Mouse (Mus musculus): Measurements from ENCODE around the gene Os9. TPM values are rescaled to one million over a fixed set of nuclear protein-coding genes. Genes with fewer than 3 reads are reported as not detected.

The Os9 gene
- total RNA-seq, 2 experiments from 2014 or later = 64.5 to 154 TPM

DNA sequence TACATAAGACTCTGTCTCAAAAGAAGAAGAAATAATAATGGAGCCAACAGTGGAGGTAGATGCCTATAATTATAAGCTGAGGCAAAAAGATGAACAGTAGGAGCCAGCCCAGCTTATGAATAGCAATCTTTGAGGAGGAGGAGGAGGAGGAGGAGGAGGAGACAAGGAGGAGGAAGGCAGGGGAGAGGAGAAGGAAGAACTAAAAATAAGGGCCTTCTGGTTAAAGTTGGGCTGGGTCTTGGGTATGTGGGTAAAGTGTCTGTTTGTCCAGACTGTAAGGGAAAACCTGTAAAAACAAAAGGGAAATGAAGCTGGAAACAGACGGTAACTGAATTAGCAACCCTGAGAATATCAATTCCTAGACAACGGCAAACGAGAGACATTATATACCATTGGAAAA, 1.1 kb upstream of the Os9 start:
- ATAC-seq (replicated peaks; ENCODE audit: low FRiP score, low TSS enrichment, poor library complexity, severe bottlenecking) = no peak

DNA sequence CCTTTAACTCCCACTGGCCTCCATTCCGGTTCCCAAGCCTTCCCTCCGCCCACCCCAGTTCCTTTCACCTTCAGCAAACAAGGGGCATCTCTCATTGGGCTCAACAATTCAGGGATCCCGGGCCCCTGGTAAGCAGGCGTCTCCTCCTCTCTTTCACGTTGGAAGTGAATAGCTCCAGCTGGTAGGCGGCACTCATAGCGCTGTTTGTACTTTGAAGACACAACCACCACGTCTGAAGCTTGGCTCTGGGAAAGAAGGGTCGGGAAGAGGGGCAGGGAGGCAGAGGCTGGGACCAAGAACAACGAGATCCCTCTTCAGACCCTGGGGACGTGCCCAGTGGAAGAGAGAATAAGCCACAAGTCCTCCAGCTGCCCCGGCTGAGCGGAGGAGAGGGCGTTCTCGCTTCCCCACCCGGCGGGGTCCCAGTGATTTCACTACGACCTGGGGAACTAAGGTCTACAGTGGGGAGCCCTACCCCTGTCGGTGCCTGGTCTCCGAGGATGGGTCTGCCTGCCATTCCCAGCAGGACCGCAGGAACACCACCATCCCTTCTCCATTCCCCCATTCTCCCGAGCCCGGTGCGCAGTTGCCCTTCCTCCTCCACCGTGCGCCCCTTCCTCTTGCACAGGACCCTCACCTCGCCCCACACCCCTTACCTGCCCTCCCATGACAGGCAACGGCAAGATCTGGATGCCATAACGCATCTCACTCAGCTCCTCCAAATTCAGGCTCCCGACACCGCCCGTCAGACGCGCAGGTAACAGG, 448 bp downstream of the Os9 start:
- ATAC-seq (replicated peaks; ENCODE audit: low FRiP score, low TSS enrichment, poor library complexity, severe bottlenecking) = no peak

DNA sequence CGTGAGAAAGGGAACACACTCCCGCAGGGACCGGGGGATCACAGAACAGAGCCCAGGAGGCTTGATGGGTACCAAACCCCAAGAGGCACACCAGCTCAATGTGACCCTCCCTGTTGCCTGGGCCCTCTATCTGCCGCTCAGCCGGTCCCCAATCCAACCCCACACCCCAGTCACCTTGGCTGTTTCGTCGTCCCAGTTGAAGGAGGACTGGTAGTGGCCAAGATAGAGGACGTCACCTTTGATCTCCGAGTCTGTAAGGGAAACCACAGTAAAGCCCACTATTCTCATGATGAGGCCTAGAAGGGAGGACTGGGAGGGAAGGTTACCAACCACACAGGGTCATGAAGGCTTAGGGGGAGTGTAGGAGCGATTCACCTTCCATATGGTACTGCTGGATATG, 1.7 kb downstream of the Os9 start:
- ATAC-seq (replicated peaks; ENCODE audit: low FRiP score, low TSS enrichment, poor library complexity, severe bottlenecking) = no peak

DNA sequence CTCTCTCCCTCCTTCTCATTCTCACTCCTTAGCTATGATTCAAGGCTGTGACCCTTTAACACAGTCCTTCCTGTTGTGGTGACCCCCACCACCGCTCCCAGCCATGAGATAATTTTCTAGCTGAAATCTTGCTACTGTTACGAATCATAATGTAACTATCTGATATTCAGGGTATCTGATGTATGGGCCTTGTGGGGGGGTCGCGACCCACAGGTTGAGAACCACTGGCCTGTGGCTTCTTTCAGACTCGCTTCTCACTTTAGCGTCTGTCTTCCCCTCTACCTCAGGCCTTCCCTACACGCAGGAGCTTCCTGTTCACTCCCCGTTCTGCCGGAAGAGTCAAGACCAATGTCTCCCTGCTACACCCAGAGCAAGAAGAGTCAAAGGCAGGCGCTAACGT, 2.5 kb downstream of the Os9 start:
- no peak for ATAC-seq (replicated peaks; ENCODE audit: low FRiP score, low TSS enrichment, poor library complexity, severe bottlenecking)

DNA sequence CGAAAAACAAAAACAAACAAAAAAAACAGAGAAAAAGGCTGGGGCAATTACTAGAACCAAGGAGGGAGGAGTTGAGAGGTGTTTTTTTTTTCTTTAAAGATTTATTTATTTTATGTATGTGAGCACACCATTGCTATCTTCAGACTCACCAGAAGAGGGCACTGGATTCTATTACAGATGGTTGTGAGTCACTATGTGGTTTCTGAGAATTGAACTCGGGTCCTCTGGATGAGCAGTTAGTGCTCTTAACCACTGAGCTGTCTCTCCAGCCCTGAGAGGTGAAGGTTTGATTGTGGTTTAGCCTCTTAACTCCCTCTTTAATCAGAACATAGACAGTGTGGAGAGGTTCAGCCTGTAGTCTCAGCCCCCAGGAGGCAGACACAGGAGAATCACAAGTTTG, 5.9 kb downstream of the Os9 start:
- ATAC-seq (replicated peaks; ENCODE audit: low FRiP score, low TSS enrichment, poor library complexity, severe bottlenecking) = no peak

DNA sequence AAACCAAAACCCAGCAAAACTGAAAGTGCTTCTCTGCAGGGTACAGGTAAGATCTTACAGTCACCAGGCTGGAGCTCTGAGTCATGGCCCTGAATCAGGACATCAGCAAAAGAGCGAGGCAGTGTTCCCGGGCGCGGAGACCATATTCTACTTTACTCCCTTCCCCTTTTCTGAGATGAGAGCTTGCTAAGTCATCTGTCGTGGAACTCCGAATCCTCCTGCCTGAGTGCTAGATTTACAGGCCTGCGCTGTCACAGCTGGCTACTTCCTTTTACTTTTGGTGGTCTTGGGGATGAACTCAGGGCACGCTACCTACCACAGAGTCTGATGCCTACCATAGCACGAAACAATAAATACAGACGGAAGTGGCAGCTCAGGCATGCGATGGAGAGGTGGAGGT, 6.5 kb downstream of the Os9 start:
- ATAC-seq (replicated peaks; ENCODE audit: low FRiP score, low TSS enrichment, poor library complexity, severe bottlenecking) = no peak

DNA sequence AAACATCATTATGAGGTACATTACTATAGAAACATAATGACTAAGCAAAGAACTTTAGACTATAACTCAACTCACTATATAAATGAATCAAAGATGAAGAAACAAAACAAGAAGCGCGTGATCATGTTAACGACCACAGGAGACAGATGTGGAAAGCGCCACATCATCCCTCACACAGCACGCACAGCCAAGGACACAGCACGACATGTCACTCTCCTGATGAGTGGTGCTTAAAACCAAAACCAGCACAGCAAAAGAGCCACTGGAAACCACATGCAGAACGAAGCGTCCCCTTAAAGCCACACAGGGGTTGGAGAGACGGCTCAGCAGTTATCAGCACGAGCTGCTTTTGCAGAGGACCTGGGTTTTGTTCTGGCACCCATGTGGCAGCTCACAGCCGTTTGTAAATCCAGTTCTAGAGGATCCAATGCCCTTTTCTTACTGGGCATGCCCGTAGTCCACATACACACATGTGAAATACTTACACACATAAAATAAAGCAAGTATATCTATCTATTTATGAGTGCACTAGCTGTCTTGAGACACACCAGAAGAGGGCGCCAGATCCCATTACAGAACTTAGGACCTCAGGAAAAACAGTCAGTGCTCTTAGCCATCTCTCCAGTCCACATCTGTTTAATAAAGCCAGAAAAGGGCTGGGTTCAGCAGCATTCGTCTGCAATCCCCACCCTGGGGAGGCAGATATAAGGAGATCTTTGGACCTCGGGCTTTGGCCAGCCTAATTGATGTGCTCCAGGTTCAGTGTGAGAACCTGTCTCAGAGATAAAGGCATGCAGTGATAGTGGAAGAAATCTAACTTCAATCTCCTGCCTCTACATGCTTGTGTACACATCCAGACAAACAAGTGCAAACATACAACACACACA, 9.7 kb downstream of the Os9 start:
- peak; percentile 38; the same call in 1 of the 2 replicates for ATAC-seq (replicated peaks; ENCODE audit: low FRiP score, low TSS enrichment, poor library complexity, severe bottlenecking)

DNA sequence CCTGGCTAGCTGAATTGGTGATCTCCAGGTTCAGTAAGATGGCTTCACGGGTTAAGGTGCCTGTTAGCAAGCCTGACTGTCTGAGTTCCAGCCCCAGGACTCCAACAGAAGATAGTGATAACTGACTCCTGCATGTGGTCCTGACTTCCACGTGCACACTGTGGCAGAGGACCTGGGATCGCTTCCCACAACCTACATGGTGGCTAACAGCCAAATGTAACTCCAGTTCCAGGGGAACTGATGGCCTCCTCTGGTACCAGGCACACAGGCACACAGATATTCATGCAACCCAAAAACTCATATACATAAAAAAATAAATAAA, 12.7 kb downstream of the Os9 start:
- peak; percentile 53 for ATAC-seq (replicated peaks; ENCODE audit: low FRiP score, low TSS enrichment, poor library complexity, severe bottlenecking)

DNA sequence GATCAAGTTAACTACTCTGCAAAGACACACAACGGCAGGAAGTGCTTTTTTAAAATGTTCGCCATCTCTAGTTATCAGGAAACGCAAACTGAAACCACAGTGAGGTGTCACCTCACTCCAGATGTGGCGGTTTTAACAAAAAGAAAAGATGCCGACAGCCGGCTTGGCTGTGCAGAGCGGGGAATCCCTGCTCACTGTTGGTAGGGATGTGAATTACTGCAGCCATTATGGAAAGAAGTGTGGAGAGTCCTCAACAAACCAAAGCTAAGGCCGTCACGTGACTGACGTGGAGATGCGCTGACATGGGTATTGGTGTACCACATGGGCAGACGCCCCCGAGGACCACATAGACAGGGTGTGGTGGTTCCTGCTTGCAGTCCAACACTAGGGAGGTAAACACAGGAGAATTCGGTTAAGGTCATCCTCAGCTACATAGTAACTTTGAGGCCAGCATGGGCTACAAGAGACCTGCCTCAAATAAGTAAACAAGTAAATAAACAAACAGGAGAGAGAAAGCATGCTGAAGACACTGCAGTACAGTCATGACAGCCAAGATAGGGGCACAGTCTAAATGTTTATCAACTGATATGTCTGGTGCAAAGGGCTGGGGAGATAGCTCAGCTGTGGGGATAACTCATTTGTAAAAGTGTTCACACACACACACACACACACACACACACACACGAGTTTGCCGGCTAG, 13.2 kb downstream of the Os9 start:
- ATAC-seq (replicated peaks; ENCODE audit: low FRiP score, low TSS enrichment, poor library complexity, severe bottlenecking) = peak; percentile 69

DNA sequence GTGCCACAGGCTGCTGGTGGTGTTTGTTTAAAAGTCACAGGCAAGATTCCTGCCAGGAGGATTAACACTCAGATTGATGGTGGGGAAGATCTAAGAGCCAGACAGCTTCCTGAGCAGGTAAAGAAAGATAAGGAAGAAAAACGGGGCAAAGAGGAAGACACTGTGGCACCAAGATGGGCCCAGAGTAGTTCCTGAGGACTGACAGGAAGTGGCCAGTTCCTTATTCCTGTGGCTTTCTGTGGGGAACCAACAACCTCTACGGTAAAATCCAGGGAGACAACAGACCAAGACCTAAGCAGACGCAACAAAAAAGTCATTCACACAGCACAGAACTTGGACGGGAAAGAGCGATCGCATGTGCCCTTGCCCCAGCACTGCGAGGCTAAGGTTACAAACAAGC, 17.3 kb downstream of the Os9 start:
- no peak for ATAC-seq (replicated peaks; ENCODE audit: low FRiP score, low TSS enrichment, poor library complexity, severe bottlenecking)

DNA sequence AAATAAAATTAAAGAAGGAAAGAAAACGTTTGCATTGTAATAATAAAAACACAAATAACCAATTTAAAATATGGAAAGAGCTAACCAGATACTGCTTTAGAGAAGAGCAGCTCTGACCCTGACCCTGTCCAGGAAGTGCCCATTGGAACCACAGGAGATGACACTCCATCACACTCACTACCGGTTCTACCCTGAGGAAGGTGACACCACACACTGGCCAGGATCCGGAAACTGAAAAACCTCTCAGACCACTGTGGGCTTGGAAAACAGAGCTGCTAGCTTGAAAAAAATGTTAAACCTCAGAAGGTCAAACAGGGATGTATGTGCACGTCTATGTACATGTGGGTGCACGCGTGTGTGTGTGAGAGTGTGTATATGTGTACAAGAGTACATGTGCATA, 19.8 kb downstream of the Os9 start:
- no peak for ATAC-seq (replicated peaks; ENCODE audit: low FRiP score, low TSS enrichment, poor library complexity, severe bottlenecking)

DNA sequence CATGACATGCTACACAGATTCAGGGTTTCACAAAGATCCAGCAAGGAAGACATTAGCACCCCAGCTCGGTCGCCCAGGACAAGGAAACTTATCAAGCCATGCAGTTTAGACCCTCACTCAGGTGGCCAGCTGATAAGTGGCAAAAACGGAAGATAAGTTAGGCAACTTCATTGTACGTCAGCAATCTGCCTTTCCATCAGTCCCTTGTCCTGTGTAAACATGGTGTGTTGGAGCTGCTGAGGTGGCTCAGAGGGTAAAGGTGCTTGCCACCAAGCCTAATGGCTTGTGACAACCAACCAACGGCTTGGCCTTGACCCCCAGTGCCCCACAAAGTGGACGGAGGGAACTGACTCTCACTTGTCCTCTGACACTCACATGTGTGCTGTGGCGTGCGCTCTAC, 20.5 kb downstream of the Os9 start:
- peak; percentile 58 for ATAC-seq (replicated peaks; ENCODE audit: low FRiP score, low TSS enrichment, poor library complexity, severe bottlenecking)

DNA sequence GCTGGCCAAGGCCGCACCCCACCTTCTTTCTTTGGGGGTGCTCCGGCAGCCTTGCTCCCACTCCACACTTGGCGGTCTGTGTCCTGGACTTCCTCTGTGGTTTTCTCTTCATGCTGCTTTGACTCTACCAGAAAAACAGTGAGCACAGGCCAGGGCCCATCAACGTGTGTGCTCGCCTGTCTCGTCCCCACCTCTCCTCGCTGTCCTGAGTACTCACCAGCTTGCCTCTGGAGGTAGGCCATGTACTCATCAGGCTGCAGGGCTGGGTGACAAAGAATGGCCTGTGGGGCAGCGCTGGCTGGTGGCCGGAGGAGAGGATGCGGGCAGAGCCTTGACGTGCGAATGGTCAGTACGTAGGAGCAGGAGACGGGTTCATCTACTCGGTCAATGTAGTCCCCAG, 21.1 kb downstream of the Os9 start:
- 0 out of 2 replicates have a peak, but pooled peaks have one; percentile 20 for ATAC-seq (replicated peaks; ENCODE audit: low FRiP score, low TSS enrichment, poor library complexity, severe bottlenecking)

DNA sequence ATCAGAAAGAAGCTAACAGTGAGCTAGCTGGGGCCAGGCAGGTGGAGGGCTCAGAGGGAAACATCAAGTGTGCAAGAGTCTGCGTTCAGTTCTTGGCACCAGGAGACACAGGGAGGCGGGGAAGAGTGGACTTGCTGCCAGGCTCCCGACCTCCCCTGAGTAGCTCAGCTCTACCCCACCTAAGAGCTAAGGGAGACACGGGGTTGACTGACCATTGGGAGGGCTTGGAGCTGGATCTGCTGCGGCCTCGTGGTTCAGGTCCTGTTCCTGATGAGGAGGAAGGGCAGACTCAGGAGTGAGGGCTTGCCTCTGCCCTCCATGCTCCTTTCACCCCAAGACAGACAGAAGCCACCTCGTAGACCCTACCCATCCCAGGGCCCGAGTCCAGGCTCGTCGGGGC, 21.7 kb downstream of the Os9 start:
- no peak for ATAC-seq (replicated peaks; ENCODE audit: low FRiP score, low TSS enrichment, poor library complexity, severe bottlenecking)

DNA sequence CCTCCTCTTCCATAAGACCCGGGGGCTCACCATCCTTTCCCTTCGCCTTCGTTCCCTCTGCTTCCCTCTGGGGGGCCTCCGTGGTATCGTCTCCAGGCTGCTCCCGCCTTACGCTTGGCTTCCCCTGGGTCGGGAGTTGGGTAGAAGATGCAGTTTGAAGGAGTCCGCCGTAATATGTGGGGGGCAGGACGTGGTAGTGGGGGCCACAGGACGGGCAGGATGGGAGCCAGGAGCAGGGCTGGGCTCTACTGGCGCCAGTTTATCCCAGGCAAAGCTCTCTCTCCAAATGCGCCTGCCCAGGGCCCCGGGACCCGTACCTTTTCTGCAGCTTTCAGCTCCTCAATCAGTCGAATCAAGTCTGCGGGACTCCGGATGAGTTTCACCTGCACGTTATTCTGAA, 22.4 kb downstream of the Os9 start:
- no peak for ATAC-seq (replicated peaks; ENCODE audit: low FRiP score, low TSS enrichment, poor library complexity, severe bottlenecking)

DNA sequence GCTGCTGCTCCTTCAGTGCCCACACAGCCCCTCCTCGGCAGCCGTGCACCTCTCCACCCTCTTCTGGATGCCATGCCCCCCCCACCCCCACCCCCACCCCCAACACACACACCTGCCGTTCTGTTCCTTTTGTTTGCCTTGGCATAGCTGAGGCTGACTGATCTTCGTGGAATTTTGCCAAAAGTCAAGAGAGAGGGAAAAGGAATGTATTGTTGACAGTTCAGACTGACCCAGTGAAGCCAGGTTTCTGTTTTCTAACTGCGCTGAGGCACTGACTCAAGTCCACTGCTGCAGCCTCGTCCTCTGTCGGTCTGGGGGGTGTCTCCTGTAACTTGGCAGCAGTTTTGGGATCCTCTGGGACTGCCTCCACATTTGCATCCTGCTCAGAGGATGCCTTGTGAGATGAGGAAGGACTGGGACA, 26.5 kb downstream of the Os9 start:
- no peak for ATAC-seq (replicated peaks; ENCODE audit: low FRiP score, low TSS enrichment, poor library complexity, severe bottlenecking)

DNA sequence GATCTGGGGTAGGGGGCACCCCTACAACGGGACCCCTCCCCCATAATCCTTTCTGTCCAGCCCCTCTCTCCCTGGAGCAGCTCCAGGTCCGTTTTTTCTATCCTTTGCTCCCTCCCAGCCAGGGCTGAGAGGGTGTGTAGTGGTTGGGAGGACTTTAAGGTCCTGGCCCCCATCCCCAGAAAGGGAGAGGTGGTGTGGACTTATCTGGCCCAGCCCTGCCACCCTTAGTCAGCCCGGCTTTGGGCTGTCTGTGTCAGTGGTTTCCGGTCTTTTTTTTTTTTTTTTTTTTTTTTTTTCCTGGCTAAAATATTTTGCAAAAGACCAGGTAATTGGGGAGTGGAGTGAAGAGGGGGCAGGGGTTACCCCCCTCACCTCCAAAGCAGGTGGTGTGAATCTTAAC, 28.2 kb downstream of the Os9 start:
- ATAC-seq (replicated peaks; ENCODE audit: low FRiP score, low TSS enrichment, poor library complexity, severe bottlenecking) = no peak

DNA sequence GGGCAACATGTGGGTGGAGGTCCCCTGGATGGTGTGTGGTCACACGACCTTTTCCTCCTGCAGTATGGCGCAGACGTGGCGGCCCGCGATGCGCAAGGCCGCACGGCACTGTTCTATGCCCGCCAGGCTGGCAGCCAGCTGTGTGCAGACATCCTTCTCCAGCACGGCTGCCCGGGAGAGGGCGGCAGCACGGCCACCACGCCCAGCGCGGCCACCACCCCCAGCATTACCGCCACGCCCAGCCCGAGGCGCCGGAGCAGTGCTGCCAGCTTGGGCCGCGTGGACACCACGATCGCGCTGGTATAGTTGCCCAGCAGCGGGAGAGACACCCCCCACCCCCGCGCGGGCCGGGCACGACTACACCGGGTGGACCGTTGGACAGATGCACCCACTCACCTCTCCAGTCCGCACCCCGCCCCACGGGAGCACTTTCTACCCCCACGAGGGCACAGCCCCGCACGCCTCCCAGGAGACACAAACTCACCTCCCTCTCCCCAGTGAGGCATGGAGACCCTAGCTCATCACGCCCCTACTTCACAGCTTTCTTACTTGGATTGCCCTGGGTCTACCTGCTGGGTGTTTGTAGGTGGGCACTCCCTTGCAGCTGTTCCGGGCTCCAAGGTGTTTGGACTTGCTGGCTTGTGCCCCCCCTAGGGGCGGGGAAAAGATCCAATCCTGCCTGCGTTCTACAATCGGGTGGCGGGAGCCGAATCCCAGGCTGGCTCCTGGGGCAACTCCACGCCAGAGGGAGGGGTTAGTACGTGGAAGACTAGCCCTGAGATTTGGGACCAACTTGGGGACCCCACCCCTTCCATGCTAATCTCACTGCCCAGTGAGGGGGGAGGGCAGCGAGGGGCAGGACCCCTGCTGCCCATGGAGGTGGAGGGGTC, 29.2 kb downstream of the Os9 start:
- ATAC-seq (replicated peaks; ENCODE audit: low FRiP score, low TSS enrichment, poor library complexity, severe bottlenecking) = no peak

DNA sequence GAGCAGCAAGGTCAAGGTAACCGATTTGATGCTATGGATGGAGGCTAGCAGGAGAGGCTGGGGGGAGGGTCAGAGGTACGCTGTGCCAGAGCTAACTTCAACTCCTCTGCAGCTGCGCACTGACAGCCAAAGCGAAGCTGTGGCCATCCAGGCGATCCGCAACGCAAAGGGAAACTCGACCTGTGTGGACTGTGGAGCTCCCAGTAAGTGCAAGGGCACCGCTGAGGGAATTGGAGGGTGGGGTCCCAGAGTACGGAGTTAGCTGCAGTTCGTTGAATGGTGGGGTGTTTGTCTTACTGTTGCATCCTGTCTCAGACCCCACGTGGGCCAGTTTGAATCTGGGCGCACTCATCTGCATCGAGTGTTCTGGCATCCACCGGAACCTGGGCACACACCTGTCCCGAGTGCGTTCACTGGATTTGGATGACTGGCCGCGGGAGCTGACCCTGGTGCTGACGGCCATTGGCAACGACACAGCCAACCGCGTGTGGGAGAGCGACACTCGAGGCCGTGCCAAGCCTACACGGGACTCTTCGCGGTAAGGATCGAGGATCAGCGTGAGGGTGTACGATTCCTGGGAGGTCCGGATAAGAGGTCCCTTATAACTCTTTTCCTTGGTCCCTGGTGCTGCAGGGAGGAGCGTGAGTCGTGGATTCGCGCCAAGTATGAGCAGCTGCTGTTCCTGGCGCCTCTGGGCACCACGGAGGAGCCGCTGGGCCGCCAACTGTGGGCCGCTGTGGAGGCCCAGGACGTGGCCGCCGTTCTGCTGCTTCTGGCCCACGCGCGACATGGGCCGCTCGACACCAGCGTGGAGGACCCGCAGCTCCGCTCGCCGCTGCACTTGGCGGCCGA, 30.1 kb downstream of the Os9 start:
- ATAC-seq (replicated peaks; ENCODE audit: low FRiP score, low TSS enrichment, poor library complexity, severe bottlenecking) = no peak
